Mouse (Mus musculus): ENCODE measurements around the gene Klf8.
"Not testable (repeated sequence)": the region's sequence is repeated elsewhere in the genome, so short reads cannot be mapped to it uniquely, and the experiment has no call there.

Gene Klf8

DNA sequence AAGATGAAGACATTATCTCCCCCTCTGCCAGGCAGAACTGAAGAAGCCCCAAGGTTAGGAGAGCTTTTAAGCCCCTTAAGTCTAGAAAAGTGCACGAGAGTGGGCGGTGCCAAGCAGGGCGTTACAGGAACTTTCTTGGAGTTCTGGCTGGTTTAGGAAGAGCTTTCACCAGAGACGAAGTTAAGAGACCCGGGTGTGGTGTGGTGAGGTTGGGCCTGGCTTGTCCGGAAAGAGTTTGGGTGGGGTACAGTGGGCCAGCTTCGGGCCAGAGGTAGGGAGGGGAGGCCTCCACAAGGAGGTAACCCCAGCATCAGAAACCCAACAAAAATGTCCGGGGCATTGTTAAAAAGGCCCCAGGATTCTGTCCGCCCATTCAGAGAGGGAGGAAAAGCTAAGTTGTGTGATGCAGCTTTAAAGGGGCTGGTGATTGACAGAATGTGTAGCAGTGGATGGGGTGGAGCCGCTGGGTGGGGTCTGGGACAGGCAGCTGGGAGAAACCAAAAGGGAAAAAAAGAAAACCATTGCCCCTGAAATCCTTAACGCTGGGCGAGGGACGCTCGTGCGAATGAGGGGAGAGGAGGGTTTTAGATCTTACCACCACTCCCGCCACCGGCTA, at the start of gene Klf8:
Klf8 (plus strand) TSS at position 163 of the 616 bp plus-strand sequence.
- DNase-seq = no peak

DNA sequence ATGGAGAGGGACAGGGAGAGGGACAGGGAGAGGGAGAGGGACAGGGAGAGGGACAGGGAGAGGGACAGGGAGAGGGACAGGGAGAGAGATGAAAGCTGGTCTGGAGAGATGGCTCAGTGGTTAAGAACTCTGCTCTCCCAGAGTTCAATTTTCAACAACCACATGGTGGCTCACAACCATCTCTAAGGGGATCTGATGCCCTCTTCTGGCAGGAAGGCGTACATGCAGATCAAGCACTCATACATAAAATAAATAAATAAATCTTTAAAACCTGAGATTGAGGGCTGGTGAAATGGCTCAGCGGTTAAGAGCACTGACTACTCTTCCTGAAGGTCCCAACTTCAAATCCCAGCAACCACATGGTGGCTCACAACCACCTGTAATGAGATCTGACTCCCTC, 38.1 kb upstream of the Klf8 start:
- peak in 1 of 2 experiments; percentile 7 for DNase-seq

DNA sequence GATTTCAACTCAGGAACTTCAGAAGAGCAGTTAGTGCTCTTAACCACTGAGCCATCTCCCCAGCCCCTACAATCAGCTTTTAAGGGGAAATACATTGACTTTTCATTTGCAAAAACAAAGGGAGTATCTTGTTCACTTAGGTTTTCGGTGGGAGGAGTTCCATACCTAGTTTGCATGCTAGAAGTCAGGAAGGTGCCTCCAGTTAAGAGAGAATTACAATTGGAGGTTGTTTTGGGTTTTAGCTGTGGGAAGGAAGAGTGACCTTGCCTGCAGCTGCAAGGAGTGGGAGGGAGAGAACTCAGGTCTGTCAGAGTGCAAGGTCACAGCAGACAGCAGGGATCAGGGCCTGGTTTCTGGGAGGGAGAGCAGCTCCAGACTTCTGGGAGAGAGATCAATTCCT, 26.2 kb upstream of the Klf8 start:
- no peak for DNase-seq

- DNase-seq = no peak
Observed at GRCm38 (mm10) chrX:153231240-153231639, 6.0 kb upstream of the Klf8 start.

- DNase-seq = no peak
Observed at GRCm38 (mm10) chrX:153233255-153233654, 4.0 kb upstream of the Klf8 start.

GRCm38 (mm10) chrX:153237920-153238504, 746 bp downstream of the Klf8 start:
- DNase-seq = peak; percentile 5 to 9

GRCm38 (mm10) chrX:153254256-153254655, 17.0 kb downstream of the Klf8 start:
- DNase-seq = no peak

GRCm38 (mm10) chrX:153255504-153255903, 18.2 kb downstream of the Klf8 start:
- DNase-seq = no peak

GRCm38 (mm10) chrX:153282185-153282584, 44.9 kb downstream of the Klf8 start:
- DNase-seq = no peak

DNA sequence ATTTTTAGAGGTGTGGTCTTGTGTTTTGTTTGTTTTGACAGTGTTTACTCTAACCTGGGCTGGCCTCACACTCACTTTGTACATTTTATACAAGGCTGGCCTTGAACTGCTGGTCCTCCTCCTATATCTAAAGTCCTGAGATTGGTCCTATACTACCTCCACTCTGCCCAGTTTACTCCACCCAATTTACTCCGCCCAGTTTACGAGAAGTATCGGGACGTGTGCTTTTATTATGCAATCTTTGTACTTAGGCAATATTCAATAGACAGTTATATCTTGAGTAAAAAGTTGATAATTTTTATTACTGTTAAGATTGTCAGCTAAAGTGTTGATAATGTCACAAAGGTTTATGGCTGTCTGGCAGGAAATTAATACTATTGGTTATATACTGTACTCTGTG, 74.1 kb downstream of the Klf8 start:
- DNase-seq = no peak

DNA sequence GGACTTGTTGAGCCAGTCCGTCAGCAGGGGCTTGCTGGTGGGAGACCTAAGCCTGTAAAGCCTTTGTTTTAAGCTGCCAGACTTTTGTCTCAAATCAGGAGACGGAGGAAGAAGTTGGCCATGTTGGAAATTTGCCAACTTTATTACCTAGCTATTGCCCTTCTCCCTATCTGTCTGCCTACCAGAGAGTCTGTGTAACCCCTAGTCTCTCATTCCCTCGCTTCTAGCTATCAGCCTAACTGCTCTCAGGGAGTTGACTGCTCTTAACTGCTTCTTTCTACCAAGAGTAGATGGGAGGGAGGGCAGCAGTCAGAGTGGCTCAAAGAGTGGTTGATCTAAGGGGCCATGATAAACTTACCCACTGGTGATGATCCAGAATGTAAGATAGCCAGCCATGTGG, 85.8 kb downstream of the Klf8 start:
- DNase-seq = no peak

- DNase-seq = not testable (repeated sequence)
Observed at GRCm38 (mm10) chrX:153334140-153334539, 96.9 kb downstream of the Klf8 start.

DNA sequence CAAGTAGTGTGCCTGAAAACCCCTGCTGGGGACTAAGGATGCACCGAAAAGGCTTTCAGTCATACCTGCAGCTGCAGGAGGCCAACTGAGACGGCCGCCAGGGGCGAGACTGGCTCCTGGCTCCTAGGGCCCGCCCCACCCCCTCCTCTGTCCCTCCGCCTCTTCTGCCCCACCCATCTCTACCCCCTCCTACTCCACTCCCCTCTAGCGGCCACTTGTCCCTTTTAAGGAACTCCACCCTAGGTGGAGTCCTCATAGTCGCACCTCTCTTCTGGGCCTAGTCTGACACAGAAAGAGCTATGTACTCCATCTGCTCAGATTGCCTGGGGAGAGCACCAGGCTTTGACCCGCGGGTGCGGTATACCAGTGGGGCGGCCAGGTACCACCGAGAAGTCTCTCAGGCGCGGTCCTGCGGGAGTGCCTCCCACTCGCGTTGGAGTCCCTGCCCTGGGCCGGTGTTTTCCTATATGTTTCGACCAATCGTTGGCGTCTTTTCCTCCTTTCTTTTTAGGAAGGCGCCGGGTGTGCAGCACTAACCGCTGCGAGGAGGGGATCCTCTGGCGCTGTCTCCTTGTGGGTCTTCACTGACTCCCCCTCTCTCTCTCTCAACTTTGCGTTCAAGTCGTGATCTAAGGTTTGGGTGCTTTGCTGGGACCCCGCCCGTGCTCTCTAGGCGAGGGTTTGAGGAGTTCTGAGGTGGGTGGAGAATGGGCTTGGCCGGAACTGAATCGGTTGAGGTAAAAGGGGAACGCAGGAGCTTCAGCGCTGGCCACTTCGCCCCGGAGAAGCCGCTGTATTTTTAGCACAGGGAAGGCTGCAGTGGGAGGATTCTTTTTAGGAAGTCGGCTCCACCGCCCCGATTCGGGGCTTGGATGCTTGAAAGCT, 122.3 kb downstream of the Klf8 start:
- DNase-seq = peak; percentile 57 to 67

GRCm38 (mm10) chrX:153360216-153360590, 122.9 kb downstream of the Klf8 start:
- peak; percentile 3 to 12 for DNase-seq

DNA sequence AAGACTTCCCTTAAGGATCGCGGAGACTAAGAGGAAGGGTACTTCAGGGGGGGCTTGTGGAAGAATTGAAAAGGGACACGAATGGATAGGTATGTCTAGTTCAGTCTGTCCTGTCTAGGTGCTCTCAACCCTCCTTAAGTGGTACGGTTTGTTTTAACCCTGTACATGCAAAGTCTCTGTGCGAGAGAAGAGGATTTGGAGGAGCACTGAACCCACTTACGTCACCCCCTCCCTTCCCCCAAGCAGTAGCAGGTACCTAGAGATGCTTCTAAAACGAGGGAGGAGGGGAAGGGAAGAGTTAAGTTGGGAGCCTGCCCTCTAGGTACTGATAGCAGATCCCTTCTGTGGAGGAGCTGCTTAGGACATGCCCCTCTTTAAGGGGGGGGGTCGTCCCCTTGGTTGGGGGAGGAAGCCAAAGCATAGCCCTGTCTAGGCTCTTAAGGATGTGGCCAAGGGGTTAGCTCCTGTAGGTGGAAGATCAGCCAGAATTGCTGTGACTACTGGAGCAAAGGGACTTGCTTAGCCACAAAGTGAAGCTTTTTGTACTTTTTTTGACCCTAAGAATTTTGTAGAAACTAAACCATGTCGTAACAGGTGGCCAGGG, 123.5 kb downstream of the Klf8 start:
- DNase-seq = no peak

DNA sequence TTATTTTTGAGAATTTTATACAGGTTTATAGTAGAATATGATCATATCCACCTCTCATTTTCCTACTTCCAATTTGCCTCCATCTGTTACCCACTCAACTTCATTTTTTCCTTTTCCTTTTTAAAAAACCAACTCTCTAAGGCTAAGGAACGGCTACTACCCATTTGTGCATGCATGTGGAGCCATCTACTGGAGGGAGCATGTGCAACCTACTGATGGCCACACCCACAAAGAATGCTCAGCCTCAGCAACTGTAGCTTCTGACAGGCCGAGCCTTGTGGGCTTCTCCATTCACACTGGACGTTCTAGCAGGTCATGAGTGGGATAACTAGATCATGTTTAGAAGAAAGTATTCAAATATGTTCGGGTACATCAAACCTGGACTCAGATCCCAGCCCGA, 129.5 kb downstream of the Klf8 start:
- peak; percentile 37 to 58 for DNase-seq

- DNase-seq = no peak
Observed at GRCm38 (mm10) chrX:153369780-153370179, 132.5 kb downstream of the Klf8 start.

- no peak for DNase-seq
Observed at GRCm38 (mm10) chrX:153375105-153375504, 137.8 kb downstream of the Klf8 start.

- DNase-seq = no peak
Observed at GRCm38 (mm10) chrX:153381753-153382152, 144.5 kb downstream of the Klf8 start.

DNA sequence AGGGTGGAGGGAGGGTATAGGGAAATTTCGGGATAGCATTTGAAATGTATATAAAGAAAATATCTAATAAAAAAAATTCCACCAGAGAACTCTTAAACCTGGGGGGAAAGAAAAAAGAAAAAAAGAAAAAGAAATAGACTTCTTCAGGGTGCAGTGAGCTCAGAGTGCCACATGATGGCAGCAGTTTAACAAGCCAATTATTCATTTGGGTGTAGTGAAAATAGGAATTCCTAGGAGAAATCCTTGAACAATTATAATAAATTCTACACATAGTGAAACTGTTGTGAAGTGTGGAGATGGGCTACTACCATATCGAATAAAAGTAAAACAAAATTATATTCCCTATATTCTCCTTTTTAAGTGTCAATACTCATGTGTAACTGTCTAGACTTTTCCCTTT, 152.0 kb downstream of the Klf8 start:
- DNase-seq = no peak

- no peak for DNase-seq
Observed at GRCm38 (mm10) chrX:153417067-153417466, 179.8 kb downstream of the Klf8 start.

GRCm38 (mm10) chrX:153433659-153434293, 196.5 kb downstream of the Klf8 start:
- no peak for DNase-seq

GRCm38 (mm10) chrX:153439573-153439972, 202.3 kb downstream of the Klf8 start:
- no peak for DNase-seq

Data from lung, adult 18-20 months (tissue).